Mouse (Mus musculus) brain, embryonic 14.5 days (tissue): ENCODE results near the gene Lbx2.

ENCODE experiments used
- CTCF ChIP-seq: fragments of 200-500 bp; IDR thresholded peaks from 2 replicates; pipeline ENCODE4 v1.5.1; 2012; ENCODE audit warnings: inconsistent platforms, mild to moderate bottlenecking, moderate library complexity, borderline replicate concordance; ENCODE audit not compliant: insufficient read depth, insufficient read length; ENCODE audit errors: extremely low read depth
- POLR2A ChIP-seq: fragments of 200-500 bp; IDR thresholded peaks from 2 replicates; pipeline ENCODE4 v1.6.1; 2012; ENCODE audit warnings: mild to moderate bottlenecking, inconsistent platforms, borderline replicate concordance; ENCODE audit not compliant: poor library complexity, insufficient read depth, insufficient read length, severe bottlenecking; ENCODE audit errors: extremely low read depth

DNA sequence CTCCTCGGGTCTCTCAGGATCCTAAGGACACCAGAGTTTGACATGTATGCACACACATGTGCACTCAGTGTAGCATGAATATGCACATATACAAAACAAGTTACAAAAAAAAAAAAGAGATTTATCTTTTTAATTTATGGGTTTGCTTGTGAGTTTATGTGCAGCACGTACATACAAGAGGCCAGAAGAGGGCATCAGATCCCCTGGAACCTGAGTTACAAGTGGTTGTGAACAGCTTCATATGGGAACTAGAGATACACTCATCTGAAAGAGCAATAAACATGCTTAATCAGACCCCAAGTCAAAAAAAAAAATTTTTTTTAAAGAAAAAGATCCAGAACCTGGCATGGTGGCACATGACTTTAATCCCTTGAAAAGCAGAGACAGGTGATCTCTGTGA, 11.2 kb upstream of the Lbx2 start:
- no peak for TF ChIP-seq POLR2A
- no peak for TF ChIP-seq CTCF
